Mouse (Mus musculus) c-Kit-positive CD71-positive TER-119-negative erythroid progenitor cells, embryonic 14.5 days (primary cell): ENCODE results near the gene Frmd4a.

ENCODE experiments used
- DNase-seq: peaks from one replicate; pipeline ENCODE4 v3.0.0-alpha.2; 2013; ENCODE audit warnings: low read depth

Frmd4a gene

GRCm38 (mm10) chr2:4391678-4392085 is 374.2 kb downstream of the Frmd4a start:
- no peak for DNase-seq

DNA sequence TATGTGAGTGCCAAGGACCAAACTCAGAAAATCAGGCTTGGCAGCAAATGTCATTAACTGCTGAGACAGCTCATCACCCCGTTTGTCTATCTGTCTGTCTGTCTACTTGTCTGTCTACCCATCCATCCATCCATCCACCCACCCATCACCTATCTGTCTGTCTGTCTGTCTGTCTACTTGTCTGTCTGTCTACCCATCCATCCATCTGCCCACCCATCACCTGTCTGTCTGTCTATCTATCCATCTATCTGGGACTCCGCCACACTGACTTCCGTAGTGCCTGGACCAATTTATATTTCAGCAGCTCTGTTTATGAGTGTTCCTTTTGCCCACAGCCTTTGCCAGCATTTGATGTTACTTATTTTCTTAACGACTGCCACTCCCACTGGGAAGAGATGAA is 375.5 kb downstream of the Frmd4a start:
- DNase-seq: no peak

- no peak for DNase-seq
These were observed 377.1 kb downstream of the Frmd4a start for GRCm38 (mm10) chr2:4394641-4395040.

DNA sequence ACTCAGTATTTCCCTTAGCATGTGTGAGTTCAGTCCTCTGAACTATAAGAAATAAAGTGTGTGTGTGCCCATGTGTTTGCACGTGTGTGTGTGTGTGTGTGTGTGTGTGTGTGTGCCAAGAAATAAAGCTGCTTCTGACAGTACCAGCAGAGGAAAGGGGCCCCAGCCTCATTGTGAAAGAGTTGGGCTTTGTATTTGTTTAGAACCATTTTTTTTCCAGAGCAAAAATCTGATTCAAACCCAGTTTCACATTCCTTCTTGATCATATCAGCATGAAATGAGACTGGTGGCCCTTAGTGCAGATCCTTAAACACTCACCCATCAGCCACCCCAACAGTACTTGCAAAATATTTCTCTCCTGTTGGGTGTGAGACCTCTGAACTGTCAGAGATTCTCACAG is 382.2 kb downstream of the Frmd4a start:
- no peak for DNase-seq

- DNase-seq: no peak
These were observed 383.5 kb downstream of the Frmd4a start for GRCm38 (mm10) chr2:4400771-4401596.

DNA sequence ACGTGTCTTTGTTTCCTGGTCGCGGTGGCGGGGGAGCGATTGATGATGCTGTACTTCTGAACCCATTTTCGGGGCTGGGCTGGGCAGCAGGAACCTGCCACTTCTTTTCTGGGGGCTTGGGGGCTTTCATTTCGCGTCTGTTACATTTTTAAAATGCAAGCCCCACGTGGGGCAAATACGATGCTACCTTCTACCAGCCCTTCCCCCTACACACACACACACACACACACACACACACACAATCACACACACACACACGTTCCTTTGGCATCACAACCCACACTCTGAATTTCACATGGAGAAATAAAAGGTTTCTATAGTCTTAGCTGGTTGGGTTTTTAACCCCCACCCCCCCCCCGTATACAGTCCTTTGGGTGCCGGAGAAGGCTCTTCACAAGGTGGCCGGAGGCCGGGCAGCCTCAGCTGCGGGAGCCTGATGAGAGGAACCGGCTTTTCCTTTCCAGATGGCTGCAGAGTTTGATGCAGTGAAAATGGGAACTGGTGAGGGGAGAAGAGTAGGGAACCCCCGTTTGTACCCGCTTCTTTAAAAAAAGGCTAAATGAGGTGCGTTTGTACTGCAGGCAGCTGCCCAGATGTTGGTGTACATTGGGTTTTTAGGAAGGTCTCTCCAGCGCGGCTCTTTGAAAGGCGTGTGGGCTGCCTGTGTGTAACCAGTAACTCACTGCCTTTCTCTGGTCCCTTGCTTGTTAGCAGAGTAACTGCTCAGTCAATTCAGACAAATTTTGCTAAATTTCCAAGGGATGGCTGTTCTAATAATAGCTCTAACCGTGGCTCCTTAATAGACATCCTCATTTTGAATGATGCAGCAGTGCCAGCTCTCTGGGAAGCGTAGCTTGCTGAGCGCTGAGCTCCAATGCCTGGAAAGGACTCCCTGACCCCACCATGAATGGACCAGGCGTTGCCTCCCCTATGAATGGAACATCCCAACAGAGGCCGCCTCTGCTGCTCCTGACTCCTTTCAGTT is 384.4 kb downstream of the Frmd4a start:
- DNase-seq: no peak

- no peak for DNase-seq
These were observed 389.5 kb downstream of the Frmd4a start for GRCm38 (mm10) chr2:4406977-4407376.

GRCm38 (mm10) chr2:4409810-4410433 is 392.4 kb downstream of the Frmd4a start:
- DNase-seq: no peak

DNA sequence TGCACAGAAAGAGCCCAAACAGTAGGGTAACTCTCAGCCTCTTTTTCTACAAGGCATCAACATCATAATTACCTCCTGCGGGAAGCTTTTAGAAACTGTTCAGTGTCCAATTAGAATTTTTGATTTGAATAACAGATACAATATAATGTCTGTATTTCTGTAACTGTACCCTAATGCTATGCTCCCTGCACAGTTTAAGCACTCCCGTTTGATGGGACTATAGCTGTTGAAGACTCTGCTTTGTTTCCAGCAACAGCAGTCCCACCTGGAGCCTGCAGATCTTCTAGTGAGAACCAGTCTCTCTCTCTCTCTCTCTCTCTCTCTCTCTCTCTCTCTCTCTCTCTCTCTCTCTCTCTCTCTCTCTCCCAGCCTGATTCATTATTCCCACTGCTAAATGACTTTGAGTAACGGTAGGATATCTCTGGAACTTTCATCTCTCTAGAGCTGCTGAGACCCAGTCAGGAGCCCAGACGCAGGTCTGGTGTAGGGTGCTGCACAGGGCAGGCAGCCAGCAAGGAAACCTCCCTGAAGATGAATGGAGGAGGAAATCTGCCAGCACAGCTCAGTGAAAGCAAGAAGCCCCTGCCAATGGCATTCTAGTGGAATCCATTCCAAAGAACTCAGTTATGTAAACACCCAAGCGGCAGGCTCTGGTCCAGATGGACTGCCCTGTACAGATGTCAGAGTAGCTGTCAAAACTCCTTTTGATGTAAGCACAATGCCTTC is 395.5 kb downstream of the Frmd4a start:
- no peak for DNase-seq

DNA sequence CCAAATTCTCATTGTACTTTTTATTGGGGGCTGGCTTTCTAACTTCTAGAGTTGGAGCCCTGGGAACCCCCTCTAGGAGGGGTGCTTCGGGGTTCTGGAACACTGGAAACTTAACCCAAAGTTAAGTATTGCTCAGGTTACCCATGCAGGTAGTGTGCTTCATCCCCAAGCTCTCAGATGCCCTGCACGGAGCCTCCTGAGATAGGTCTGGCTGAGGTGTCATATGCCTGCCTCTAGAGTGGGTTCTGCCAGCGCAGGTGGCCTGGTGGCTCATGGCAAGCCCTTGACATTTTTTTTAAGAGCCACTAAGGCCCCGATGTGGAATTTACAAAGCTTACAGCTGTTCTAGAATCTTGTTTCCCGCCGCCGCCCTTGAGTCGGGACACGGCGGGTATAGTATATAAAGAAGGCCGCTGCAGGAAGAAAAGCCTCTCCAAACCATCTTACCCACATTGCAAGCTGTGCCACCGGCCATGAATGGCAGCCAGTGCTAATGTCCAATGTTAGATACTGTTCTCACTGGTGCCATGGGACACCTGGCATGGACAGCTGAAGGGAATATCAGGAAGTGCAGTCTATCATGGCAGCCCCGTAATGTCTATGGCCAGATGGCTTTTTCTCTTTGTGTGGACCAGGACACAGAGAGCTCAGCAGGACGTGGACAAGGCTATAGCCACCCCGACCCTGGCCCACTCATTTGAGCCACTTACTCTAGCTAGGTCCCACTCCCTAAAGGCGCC is 396.2 kb downstream of the Frmd4a start:
- DNase-seq: no peak

- no peak for DNase-seq
These were observed 403.3 kb downstream of the Frmd4a start for GRCm38 (mm10) chr2:4420679-4421312.

GRCm38 (mm10) chr2:4421757-4422156 is 404.2 kb downstream of the Frmd4a start:
- no peak for DNase-seq

DNA sequence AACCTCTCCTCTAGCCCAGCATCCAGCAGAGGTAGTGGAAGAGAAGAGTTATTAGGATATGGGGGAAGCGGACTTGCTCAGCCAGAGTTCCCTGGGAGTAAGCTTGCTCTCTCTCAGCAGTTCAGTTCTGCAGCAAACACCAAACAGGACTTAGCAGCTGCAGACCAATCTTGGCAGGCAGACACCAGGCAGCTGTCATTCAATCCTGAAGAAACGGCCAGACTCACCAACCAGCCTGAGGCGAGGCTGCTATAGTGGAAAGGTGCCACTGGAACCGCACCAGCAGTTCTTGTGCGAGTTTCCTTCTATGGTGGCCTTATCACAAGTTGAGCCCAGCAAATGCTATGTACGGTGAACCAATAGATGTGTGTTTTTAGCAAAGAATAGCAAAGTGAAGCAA is 406.4 kb downstream of the Frmd4a start:
- DNase-seq: no peak

GRCm38 (mm10) chr2:4428407-4428855 is 410.9 kb downstream of the Frmd4a start:
- DNase-seq: no peak

GRCm38 (mm10) chr2:4433119-4433518 is 415.6 kb downstream of the Frmd4a start:
- DNase-seq: no peak

GRCm38 (mm10) chr2:4435051-4435450 is 417.5 kb downstream of the Frmd4a start:
- no peak for DNase-seq

DNA sequence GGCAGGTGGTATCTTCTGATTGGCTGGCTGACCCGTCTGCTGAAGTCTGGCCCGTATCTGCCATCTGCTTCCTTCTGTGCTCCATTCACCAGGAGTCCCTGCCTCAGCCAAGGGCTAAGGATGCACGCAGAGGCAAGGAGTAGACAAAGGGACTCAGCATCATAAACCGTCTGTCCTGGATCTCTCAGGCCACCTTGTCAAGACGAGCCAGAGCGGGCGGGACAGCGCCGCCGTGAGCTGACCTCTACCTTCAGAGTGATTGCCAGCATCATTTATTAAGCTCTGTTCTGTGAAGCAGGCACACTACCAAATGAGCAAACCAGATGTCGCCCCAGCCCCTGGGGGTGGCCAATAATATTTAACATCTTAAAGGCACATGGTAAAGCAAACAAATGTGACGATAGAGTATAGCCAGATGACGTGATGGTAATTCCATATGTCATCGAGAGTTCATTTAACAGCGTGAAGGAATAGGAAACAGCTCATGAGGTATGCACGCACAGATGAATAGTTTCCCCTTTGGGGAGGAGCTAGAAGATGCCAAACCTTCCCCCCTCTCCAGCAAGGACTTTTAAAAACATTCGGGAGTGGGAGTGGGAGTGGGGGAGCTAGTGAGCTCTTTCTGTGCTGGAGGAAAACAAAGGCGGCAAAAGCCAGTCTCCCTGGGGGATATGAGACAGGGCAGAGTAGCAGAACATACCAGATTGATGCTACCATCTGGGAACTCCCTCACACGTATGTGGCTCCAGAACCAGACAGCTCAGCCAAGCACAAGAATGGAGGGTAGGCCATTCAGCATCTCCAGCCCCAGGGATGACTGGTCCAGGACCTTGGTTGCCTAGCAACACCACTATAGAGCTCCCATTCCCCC is 419.1 kb downstream of the Frmd4a start:
- DNase-seq: no peak

GRCm38 (mm10) chr2:4438739-4439138 is 421.2 kb downstream of the Frmd4a start:
- no peak for DNase-seq

- DNase-seq: no peak
These were observed 422.4 kb downstream of the Frmd4a start for GRCm38 (mm10) chr2:4439909-4440308.
